ENCODE assay signal across 8 mouse cellular contexts in the genomic region with DNA sequence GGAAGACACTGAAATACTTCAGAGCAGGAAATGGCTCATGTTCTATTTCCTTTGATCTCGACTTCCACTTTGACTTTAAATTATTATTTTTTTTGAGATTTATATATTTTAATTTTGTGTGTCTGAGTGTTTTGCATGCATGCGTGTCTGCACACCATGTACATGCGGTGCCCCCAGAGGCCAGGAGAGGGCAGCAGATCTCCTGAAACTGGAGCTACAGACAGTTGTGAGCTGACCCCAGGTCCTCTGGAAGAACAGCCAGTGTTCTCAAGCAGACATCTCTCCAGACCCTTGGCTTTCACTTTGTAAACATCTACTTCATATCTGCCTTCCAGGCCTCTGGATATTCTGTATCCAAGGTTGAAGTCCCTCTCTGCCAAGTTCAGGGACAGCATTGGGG. TPM values are rescaled to one million over a fixed set of nuclear protein-coding genes. Genes with fewer than 3 reads are reported as not detected.
DNase-seq lines count a peak whose midpoint lies in the region; ATAC-seq and TF ChIP-seq lines count a peak whose summit lies in the region.
"Had no signal": no experiment of that assay in that cellular context is flagged by ENCODE, and none has a peak within 500 bp of the region (broad histone marks: within the 10 kb centered on the region; RNA-seq: fewer than 3 reads in every experiment).

No protein-coding gene starts in this region.

- dilution Hi-C loops in CH12.LX (cut with MboI; ENCODE audit: extremely low pct_ligation_motif_present, extremely low pct_unique_long_range_greater_than_20kb, low sequenced_read_pairs): loop anchor here (25.0 kb wide), 1 partner anchor 106 kb away; no protein-coding TSS in a partner anchor

- no peaks in the 10 kb centered on the region for H3K9me3 ChIP-seq in intestine, embryonic 14.5 days (ENCODE audit: control insufficient read depth, low read length)
- no peaks in the 10 kb centered on the region for H3K9me3 ChIP-seq in intestine, embryonic 15.5 days
- H3K9me3 ChIP-seq in CH12.LX (replicated peaks; ENCODE audit: low read length): no peaks in the 10 kb centered on the region
- H3K9me3 ChIP-seq: liver, embryonic 15.5 days had no signal

- TF ChIP-seq POLR2A in CH12.LX (IDR thresholded peaks at IDR 0.05; ENCODE audit: low read depth, low read length): 0 out of 2 replicates have a peak, but pooled peaks have one; percentile 13
- no peak for TF ChIP-seq POLR2A in embryonic fibroblast, embryonic 13.5 days (IDR thresholded peaks at IDR 0.05; ENCODE audit: low read depth, low read length)

- CTCF ChIA-PET in Patski (lab: Charles Lee): interaction anchor here (0.7 to 10.9 kb wide), 17 partner anchors 9 to 308 kb away, joined by 3 to 249 read pairs (median 4); no protein-coding TSS in a partner anchor

- TF ChIP-seq EP300 in CH12.LX (IDR thresholded peaks at IDR 0.05; ENCODE audit: low read length): no peak

- H3K36me3 ChIP-seq in intestine, embryonic 14.5 days (ENCODE audit: control insufficient read depth, insufficient read depth, low read length): no peaks in the 10 kb centered on the region
- H3K36me3 ChIP-seq in intestine, embryonic 15.5 days: no peaks in the 10 kb centered on the region
- peaks cover 77 to 94% of the 10 kb centered on the region in 2 experiments for H3K36me3 ChIP-seq in CH12.LX (replicated peaks in 1 of 2; ENCODE audit: control insufficient read depth in 1 of 2, insufficient read depth in 1 of 2, low read length in 1 of 2)

- H3K4me1 ChIP-seq in intestine, embryonic 14.5 days (replicated peaks; ENCODE audit: control insufficient read depth, insufficient read depth, low read length): no peaks in the 10 kb centered on the region
- H3K4me1 ChIP-seq in intestine, embryonic 15.5 days (replicated peaks): 0 out of 2 replicates have a peak, but pooled peaks cover 6% of the 10 kb centered on the region
- H3K4me1 ChIP-seq in CH12.LX (ENCODE audit: control insufficient read depth in 1 of 2, insufficient read depth in 2 of 2): peaks cover 5 to 14% of the 10 kb centered on the region in 2 experiments; a peak in 3 of 4 replicates
- no peaks in the 10 kb centered on the region for H3K4me1 ChIP-seq in embryonic fibroblast, embryonic 13.5 days (ENCODE audit: control insufficient read depth, insufficient read depth, low read length)

- H3K9ac ChIP-seq in intestine, embryonic 14.5 days (ENCODE audit: low read length): no peak overlapping the region
- H3K9ac ChIP-seq in intestine, embryonic 15.5 days: no peak overlapping the region
- no peak overlapping the region for H3K9ac ChIP-seq in CH12.LX (ENCODE audit: insufficient read depth, low read depth)
- H3K9ac ChIP-seq: liver, embryonic 15.5 days had no signal

- in situ Hi-C loops in CH12.LX (cut with MboI; ENCODE audit: low pct_ligation_motif_present, low pct_unique_long_range_greater_than_20kb, low sequenced_read_pairs): loop anchor here (5.0 to 25.0 kb wide), 5 partner anchors 96 to 756 kb away; a partner anchor contains a TSS
- in situ Hi-C loops in Patski (cut with MboI; ENCODE audit: low pct_unique_long_range_greater_than_20kb): loop anchor here (5.0 to 10.0 kb wide), 7 partner anchors 124 to 761 kb away; no protein-coding TSS in a partner anchor

- TF ChIP-seq RAD21 in CH12.LX (IDR thresholded peaks at IDR 0.05; ENCODE audit: low read depth, low read length): peak; percentile 73

- 38% methylated on average over 3 of the region's 3 CpGs for WGBS in intestine, embryonic 14.5 days
- 45% methylated on average over 3 of the region's 3 CpGs for WGBS in intestine, embryonic 15.5 days

- no peak overlapping the region for H3K4me2 ChIP-seq in intestine, embryonic 14.5 days (ENCODE audit: low read length)
- H3K4me2 ChIP-seq in intestine, embryonic 15.5 days (replicated peaks): no peak overlapping the region
- H3K4me2 ChIP-seq in CH12.LX (ENCODE audit: insufficient read depth, low read depth, poor library complexity, severe bottlenecking): no peak overlapping the region
- H3K4me2 ChIP-seq: liver, embryonic 15.5 days had no signal

- POLR2A ChIA-PET in Patski (lab: Charles Lee): no interaction called here

- no peak overlapping the region for H3K4me3 ChIP-seq in intestine, embryonic 14.5 days (ENCODE audit: low read depth, low read length)
- no peak overlapping the region for H3K4me3 ChIP-seq in intestine, embryonic 15.5 days (replicated peaks)
- H3K4me3 ChIP-seq in CH12.LX (replicated peaks in 1 of 3; ENCODE audit: low read depth in 2 of 3, low read length in 2 of 3, poor library complexity in 1 of 3): no peak overlapping the region
- H3K4me3 ChIP-seq in embryonic fibroblast, embryonic 13.5 days (ENCODE audit: insufficient read depth, low read length): no peak overlapping the region
- H3K4me3 ChIP-seq: liver, embryonic 15.5 days had no signal

- H3K27me3 ChIP-seq in intestine, embryonic 14.5 days (replicated peaks; ENCODE audit: control insufficient read depth, insufficient read depth, low read length): no peaks in the 10 kb centered on the region
- no peaks in the 10 kb centered on the region for H3K27me3 ChIP-seq in intestine, embryonic 15.5 days (replicated peaks)
- H3K27me3 ChIP-seq in CH12.LX (replicated peaks) (no peaks in the 10 kb centered on the region), Patski (no peaks in the 10 kb centered on the region)
- H3K27me3 ChIP-seq: liver, embryonic 15.5 days had no signal

- no peak overlapping the region for H3K27ac ChIP-seq in intestine, embryonic 14.5 days (ENCODE audit: low read depth)
- H3K27ac ChIP-seq in intestine, embryonic 15.5 days: no peak overlapping the region
- no peak overlapping the region for H3K27ac ChIP-seq in CH12.LX (ENCODE audit: insufficient read depth, low read depth)
- H3K27ac ChIP-seq in embryonic fibroblast, embryonic 13.5 days (ENCODE audit: insufficient read depth, low read length): no peak overlapping the region
- H3K27ac ChIP-seq: liver, embryonic 15.5 days had no signal

- H3K79me2 ChIP-seq in CH12.LX (replicated peaks; ENCODE audit: control insufficient read depth, extremely low read depth, insufficient read depth, poor library complexity, severe bottlenecking): no peaks in the 10 kb centered on the region

- peak; percentile 78 for DNase-seq in intestine, embryonic 14.5 days (ENCODE audit: low spot score)
- DNase-seq in CH12.LX (ENCODE audit: extremely low read depth): peak; percentile 85
- DNase-seq in Patski (ENCODE audit: low read depth, low spot score): no peak
- DNase-seq in lung, adult 18-20 months: peak; percentile 37 to 45
- DNase-seq in spleen, postnatal 10 days (ENCODE audit: low spot score in 2 of 2): peak; percentile 16 to 75

- ATAC-seq in intestine, embryonic 14.5 days (replicated peaks; ENCODE audit: low FRiP score, low TSS enrichment, low read depth): no peak
- no peak for ATAC-seq in intestine, embryonic 15.5 days
- no peak for ATAC-seq in Patski

- TF ChIP-seq CTCF in CH12.LX (conservative IDR thresholded peaks at IDR 0.05 in 1 of 2, IDR thresholded peaks at IDR 0.05 in 1 of 2; ENCODE audit: low read depth in 2 of 2, low read length in 2 of 2) (peak; percentile 87 to 90), Patski (IDR thresholded peaks at IDR 0.05) (peak; percentile 93)
- TF ChIP-seq CTCF in embryonic fibroblast, embryonic 13.5 days (IDR thresholded peaks at IDR 0.05; ENCODE audit: borderline replicate concordance, insufficient read depth, low read length): peak; percentile 72; the same call in 1 of the 2 replicates

TF ChIP-seq in CH12.LX, 34 proteins besides CTCF, POLR2A, EP300 and RAD21:
- TF ChIP-seq SMC3 (IDR thresholded peaks at IDR 0.05; ENCODE audit: low read depth, low read length): peak; percentile 71
- TF ChIP-seq RCOR1 (conservative IDR thresholded peaks at IDR 0.05; ENCODE audit: low read depth, low read length): no peak

RNA-seq across cellular contexts. Expression of a gene that starts 31.4 kb away (rescaled TPM):
- polyA plus RNA-seq in intestine, embryonic 14.5 days (2014; fragmentation: Nextera tagmentation; extraction: Ambion mirVana): 4.1 and 4.2 TPM in 2 replicates
- polyA plus RNA-seq in intestine, embryonic 15.5 days (2015; fragmentation: Nextera tagmentation; extraction: Ambion mirVana): 7.9 and 8.3 TPM in 2 replicates
- 32.0 and 43.8 TPM in 2 replicates for total RNA-seq in CH12.LX (2012; rRNA removed)
- total RNA-seq in CH12.LX (2014; rRNA removed): 31.0 and 35.8 TPM in 2 replicates
- 34.9 and 35.1 TPM in 2 replicates for polyA plus RNA-seq in CH12.LX (2012; ENCODE audit: insufficient read length, low read depth)
- polyA plus RNA-seq in Patski (2021): 0.03 TPM
- polyA plus RNA-seq in embryonic fibroblast, embryonic 13.5 days (2011; ENCODE audit: insufficient read length, low read depth, missing spikeins): 0.70 TPM in 1 of 2 replicates, not detected in the other

RNA-seq across cellular contexts. Expression of a gene that starts 39.8 kb away (rescaled TPM):
- 1.4 TPM in 2 replicates for polyA plus RNA-seq in intestine, embryonic 14.5 days (2014; fragmentation: Nextera tagmentation; extraction: Ambion mirVana)
- 1.8 and 1.9 TPM in 2 replicates for polyA plus RNA-seq in intestine, embryonic 15.5 days (2015; fragmentation: Nextera tagmentation; extraction: Ambion mirVana)
- total RNA-seq in CH12.LX (2012; rRNA removed) (not detected in 2 replicates), CH12.LX (2014; rRNA removed) (not detected in 2 replicates)
- polyA plus RNA-seq in CH12.LX (2012; ENCODE audit: insufficient read length, low read depth) (not detected in 2 replicates), Patski (2021) (0.04 TPM)
- polyA plus RNA-seq in embryonic fibroblast, embryonic 13.5 days (2011; ENCODE audit: insufficient read length, low read depth, missing spikeins): not detected in 2 replicates
